Mouse (Mus musculus): ENCODE measurements around the gene Dio3. TPM values are rescaled to one million over a fixed set of nuclear protein-coding genes. Genes with fewer than 3 reads are reported as not detected.

Dio3 gene
- polyA plus RNA-seq, 1 experiment from 2014 or later = 3.1 TPM

Small RNAs within 50 kb of the gene (microRNA-seq; reads per million reads assigned to microRNA genes)
- 27.4 reads per million, percentile 38 among the genes with 10 or more reads in this experiment for gene Mir1247

Other genes with a start within 250 kb of the Dio3 start
- 142 and 149 TPM in 2 replicates for gene Ppp2r5c, start 168.1 kb downstream of the Dio3 start, polyA plus RNA-seq (2015; fragmentation: Nextera tagmentation; extraction: Ambion mirVana)

Measured in midbrain, embryonic 15.5 days (tissue).